Mouse (Mus musculus) c-Kit-positive CD71-negative TER-119-negative erythroid progenitor cells, embryonic 14.5 days (primary cell): ENCODE measurements around the gene Dnajc1.

Source experiments
- DNase-seq: peaks from one replicate; pipeline ENCODE4 v3.0.0-alpha.2; 2013; ENCODE audit warnings: low read depth

Gene Dnajc1

GRCm38 (mm10) chr2:18300949-18301348 lies 91.7 kb downstream of the Dnajc1 start:
- DNase-seq: no peak

- DNase-seq: no peak
These were observed 107.5 kb downstream of the Dnajc1 start for GRCm38 (mm10) chr2:18285175-18285574.

GRCm38 (mm10) chr2:18265736-18266135 lies 126.9 kb downstream of the Dnajc1 start:
- no peak for DNase-seq

- no peak for DNase-seq
These were observed 128.1 kb downstream of the Dnajc1 start for GRCm38 (mm10) chr2:18264579-18264978.

GRCm38 (mm10) chr2:18262298-18262697 lies 130.3 kb downstream of the Dnajc1 start:
- DNase-seq: no peak

- DNase-seq: no peak
These were observed 143.4 kb downstream of the Dnajc1 start for GRCm38 (mm10) chr2:18249224-18249623.

- no peak for DNase-seq
These were observed 157.1 kb downstream of the Dnajc1 start for GRCm38 (mm10) chr2:18235524-18235923.

- no peak for DNase-seq
These were observed 159.6 kb downstream of the Dnajc1 start for GRCm38 (mm10) chr2:18232883-18233567.

GRCm38 (mm10) chr2:18231143-18231542 lies 161.5 kb downstream of the Dnajc1 start:
- no peak for DNase-seq

- no peak for DNase-seq
These were observed 163.4 kb downstream of the Dnajc1 start for GRCm38 (mm10) chr2:18229279-18229678.

- DNase-seq: no peak
These were observed 164.1 kb downstream of the Dnajc1 start for GRCm38 (mm10) chr2:18228486-18229062.

GRCm38 (mm10) chr2:18219569-18219968 lies 173.1 kb downstream of the Dnajc1 start:
- DNase-seq: no peak

- DNase-seq: no peak
These were observed 173.5 kb downstream of the Dnajc1 start for GRCm38 (mm10) chr2:18219136-18219535.

GRCm38 (mm10) chr2:18218500-18218899 lies 174.1 kb downstream of the Dnajc1 start:
- DNase-seq: no peak

- DNase-seq: no peak
These were observed 174.8 kb downstream of the Dnajc1 start for GRCm38 (mm10) chr2:18217867-18218266.

- DNase-seq: no peak
These were observed 178.6 kb downstream of the Dnajc1 start for GRCm38 (mm10) chr2:18214031-18214430.

- no peak for DNase-seq
These were observed 182.7 kb downstream of the Dnajc1 start for GRCm38 (mm10) chr2:18209948-18210347.

- no peak for DNase-seq
These were observed 183.3 kb downstream of the Dnajc1 start for GRCm38 (mm10) chr2:18209211-18209823.

- no peak for DNase-seq
These were observed 184.1 kb downstream of the Dnajc1 start for GRCm38 (mm10) chr2:18208578-18208977.

- DNase-seq: no peak
These were observed 185.8 kb downstream of the Dnajc1 start for GRCm38 (mm10) chr2:18206811-18207210.

GRCm38 (mm10) chr2:18205118-18205517 lies 187.5 kb downstream of the Dnajc1 start:
- peak; percentile 49 for DNase-seq

- no peak for DNase-seq
These were observed 189.7 kb downstream of the Dnajc1 start for GRCm38 (mm10) chr2:18202923-18203322.

GRCm38 (mm10) chr2:18201820-18202462 lies 190.7 kb downstream of the Dnajc1 start:
- DNase-seq: no peak
